Comparison of ENCODE assay signal across 13 mouse cellular contexts in genomic region chr3:108997284-108997683, GRCm38 (mm10). TPM values are rescaled to one million over a fixed set of nuclear protein-coding genes. Genes with fewer than 3 reads are reported as not detected.
DNase-seq lines count a peak whose midpoint lies in the region; ATAC-seq lines count a peak whose summit lies in the region.
"Had no signal": no experiment of that assay in that cellular context is flagged by ENCODE, and none has a peak within 500 bp of the region (broad histone marks: within the 10 kb centered on the region; RNA-seq: fewer than 3 reads in every experiment).

No protein-coding gene starts in this region.

- no peak overlapping the region for H3K9ac ChIP-seq in forebrain, embryonic 12.5 days
- H3K9ac ChIP-seq: embryonic facial prominence, embryonic 12.5 days had no signal

- no peaks in the 10 kb centered on the region; the same call in 1 of the 2 replicates for H3K36me3 ChIP-seq in erythroblast, embryonic 14.5 days (ENCODE audit: control insufficient read depth)
- peaks cover 12% of the 10 kb centered on the region for H3K36me3 ChIP-seq in forebrain, embryonic 12.5 days (replicated peaks)

- peak overlapping the region; percentile 36 for H3K4me3 ChIP-seq in erythroblast, embryonic 14.5 days (replicated peaks)
- H3K4me3 ChIP-seq in forebrain, embryonic 12.5 days (replicated peaks): no peak overlapping the region
- H3K4me3 ChIP-seq: embryonic facial prominence, embryonic 12.5 days had no signal

- DNase-seq in MEL-GATA-1-ER (ENCODE audit: extremely low read depth, low read depth): peak; percentile 93
- DNase-seq in heart, postnatal 36 days: peak; percentile 19 to 24
- DNase-seq in lung, postnatal 4 days: peak; percentile 33 to 65
- no peak for DNase-seq in spleen, postnatal 14 days (ENCODE audit: low spot score in 2 of 2)
- DNase-seq: gastrocnemius, postnatal 36 days had no signal

- no peaks in the 10 kb centered on the region for H3K27me3 ChIP-seq in erythroblast, embryonic 14.5 days (ENCODE audit: control insufficient read depth)
- no peaks in the 10 kb centered on the region for H3K27me3 ChIP-seq in forebrain, embryonic 12.5 days
- H3K27me3 ChIP-seq: embryonic facial prominence, embryonic 12.5 days had no signal

- H3K27ac ChIP-seq in forebrain, embryonic 12.5 days: no peak overlapping the region
- H3K27ac ChIP-seq: embryonic facial prominence, embryonic 12.5 days; kidney, postnatal 0 days had no signal

- ATAC-seq in erythroblast, adult 5-6 weeks (replicated peaks; ENCODE audit: low FRiP score, poor library complexity, severe bottlenecking): no peak
- no peak for ATAC-seq in cerebellum, adult (ENCODE audit: insufficient number of reproducible peaks, low FRiP score, low TSS enrichment)
- no peak for ATAC-seq in forebrain, embryonic 12.5 days (ENCODE audit: low FRiP score)
- ATAC-seq: activated CD4-positive, CD25-positive, alpha-beta regulatory T cell, adult 4 months had no signal

- H3K4me2 ChIP-seq in forebrain, embryonic 12.5 days: no peak overlapping the region
- H3K4me2 ChIP-seq: embryonic facial prominence, embryonic 12.5 days had no signal

- H3K9me3 ChIP-seq in erythroblast, embryonic 14.5 days (ENCODE audit: control insufficient read depth, low read length): no peaks in the 10 kb centered on the region
- no peaks in the 10 kb centered on the region for H3K9me3 ChIP-seq in forebrain, embryonic 12.5 days
- H3K9me3 ChIP-seq: embryonic facial prominence, embryonic 12.5 days had no signal

- peaks cover 21% of the 10 kb centered on the region for H3K4me1 ChIP-seq in erythroblast, embryonic 14.5 days (ENCODE audit: control insufficient read depth)
- no peaks in the 10 kb centered on the region for H3K4me1 ChIP-seq in forebrain, embryonic 12.5 days
- H3K4me1 ChIP-seq: embryonic facial prominence, embryonic 12.5 days had no signal

- intact Hi-C loops in heart, postnatal 36 days (cut with DNase I): no loop called here

- 88% methylated on average over 11 of the region's 11 CpGs for WGBS in forebrain, embryonic 12.5 days

RNA-seq across cellular contexts. Expression of gene Fam102b, which starts 30.1 kb away (rescaled TPM):
- 0.01 TPM in 1 of 2 replicates, not detected in the other for polyA plus RNA-seq in erythroblast, embryonic 14.5 days (2012)
- 6.3 and 10.2 TPM in 2 replicates for total RNA-seq in erythroblast, adult 5-6 weeks (2015; ENCODE audit: low replicate concordance)
- total RNA-seq in erythroblast, adult 5-6 weeks (2017; ENCODE audit: low replicate concordance): 6.3 and 6.5 TPM in 2 replicates
- total RNA-seq in heart, postnatal 36 days (2021): 10 to 100 TPM; 11.2 to 15.7 TPM
- polyA plus RNA-seq in forebrain, embryonic 12.5 days (2016; fragmentation: Nextera tagmentation; extraction: Ambion mirVana): 5.5 and 8.9 TPM in 2 replicates

RNA-seq across cellular contexts. Expression of gene Gm9857, which starts 57.0 kb away (rescaled TPM):
- polyA plus RNA-seq in erythroblast, embryonic 14.5 days (2012): not detected in 2 replicates
- not detected in 2 replicates for total RNA-seq in erythroblast, adult 5-6 weeks (2015; ENCODE audit: low replicate concordance)
- total RNA-seq in erythroblast, adult 5-6 weeks (2017; ENCODE audit: low replicate concordance): not detected in 2 replicates
- total RNA-seq in heart, postnatal 36 days (2021): not detected
- not detected in 2 replicates for polyA plus RNA-seq in forebrain, embryonic 12.5 days (2016; fragmentation: Nextera tagmentation; extraction: Ambion mirVana)
- total RNA-seq: gastrocnemius, postnatal 36 days; left cerebral cortex, postnatal 10 days had no signal
- polyA plus RNA-seq: activated CD4-positive, CD25-positive, alpha-beta regulatory T cell, adult 4 months; embryonic facial prominence, embryonic 12.5 days; kidney, postnatal 0 days had no signal

RNA-seq across cellular contexts. Expression of gene Henmt1, which starts 57.6 kb away (rescaled TPM):
- not detected in 2 replicates for polyA plus RNA-seq in erythroblast, embryonic 14.5 days (2012)
- total RNA-seq in erythroblast, adult 5-6 weeks (2015; ENCODE audit: low replicate concordance): not detected in 2 replicates
- total RNA-seq in erythroblast, adult 5-6 weeks (2017; ENCODE audit: low replicate concordance): not detected in 2 replicates
- total RNA-seq in heart, postnatal 36 days (2021): not detected
- 0.56 and 1.3 TPM in 2 replicates for polyA plus RNA-seq in forebrain, embryonic 12.5 days (2016; fragmentation: Nextera tagmentation; extraction: Ambion mirVana)
- total RNA-seq: gastrocnemius, postnatal 36 days had no signal

Comparison
In these comparisons a context has a peak if more than half of its experiments do, and no peak if none do; other contexts are left out.
1. DNase-seq: peak in MEL-GATA-1-ER (single experiment), heart, postnatal 36 days (2 of 2) and lung, postnatal 4 days (2 of 2); none in spleen, postnatal 14 days (0 of 2).